Mouse (Mus musculus) adipocyte (in vitro differentiated cells): ENCODE results near the gene Cul4a.
A peak's percentile ranks its signal among the peaks of the same experiment; 100 is the strongest.

Experiments used
- DNase-seq: peaks from one replicate; pipeline ENCODE4 v3.0.0-alpha.2; 2016; ENCODE audit warnings: low spot score

The Cul4a gene

DNA sequence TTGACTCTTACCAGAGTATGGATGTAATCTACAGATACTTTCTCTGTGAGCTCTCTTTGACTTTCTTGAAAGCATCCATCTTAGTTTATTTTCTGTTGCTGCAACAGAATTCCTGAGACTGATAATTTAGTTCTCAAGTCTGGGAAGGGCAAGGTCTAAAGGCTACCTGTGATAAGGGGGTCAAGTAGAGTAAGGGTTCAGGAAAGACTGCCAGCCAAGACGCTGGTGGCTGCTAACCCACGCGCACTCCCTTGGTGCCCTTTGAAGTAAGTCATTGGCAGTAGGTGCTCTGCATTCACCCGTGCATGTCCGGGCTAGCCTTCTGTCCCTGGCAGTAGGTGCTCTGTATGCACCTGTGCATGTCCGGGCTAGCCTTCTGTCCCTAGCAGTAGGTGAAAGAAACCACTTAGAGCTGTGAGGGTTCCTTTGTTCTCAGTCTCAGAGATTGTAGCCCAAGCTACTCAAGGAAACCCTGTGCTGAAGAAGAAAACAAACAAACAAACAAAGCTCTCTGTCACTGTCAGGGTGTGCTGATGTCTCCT is 34.3 kb downstream of the Cul4a start:
- no peak for DNase-seq

- DNase-seq: no peak
Observed at GRCm38 (mm10) chr8:13141681-13142080, 36.3 kb downstream of the Cul4a start.

DNA sequence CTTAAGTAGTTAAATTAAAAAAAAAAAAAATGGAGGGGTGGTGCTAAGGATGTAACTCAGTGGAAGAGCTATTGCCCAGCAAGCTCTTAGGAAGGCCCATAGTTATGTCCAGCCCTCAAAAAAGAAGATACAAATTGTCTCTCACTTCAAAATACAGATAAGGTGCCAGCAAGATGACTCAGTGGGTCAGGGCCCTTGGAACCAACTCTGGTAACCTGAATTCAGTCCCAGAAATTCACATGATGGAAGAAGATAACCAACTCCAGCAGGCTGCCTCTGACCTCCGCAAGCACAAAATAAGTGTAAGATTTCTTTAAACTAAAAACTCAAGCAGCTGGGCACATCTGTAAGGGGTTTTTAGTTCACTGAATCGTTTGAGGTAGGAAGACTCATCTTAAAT is 43.1 kb downstream of the Cul4a start:
- DNase-seq: peak; percentile 72

- DNase-seq: no peak
Observed at GRCm38 (mm10) chr8:13149287-13149686, 43.9 kb downstream of the Cul4a start.

DNA sequence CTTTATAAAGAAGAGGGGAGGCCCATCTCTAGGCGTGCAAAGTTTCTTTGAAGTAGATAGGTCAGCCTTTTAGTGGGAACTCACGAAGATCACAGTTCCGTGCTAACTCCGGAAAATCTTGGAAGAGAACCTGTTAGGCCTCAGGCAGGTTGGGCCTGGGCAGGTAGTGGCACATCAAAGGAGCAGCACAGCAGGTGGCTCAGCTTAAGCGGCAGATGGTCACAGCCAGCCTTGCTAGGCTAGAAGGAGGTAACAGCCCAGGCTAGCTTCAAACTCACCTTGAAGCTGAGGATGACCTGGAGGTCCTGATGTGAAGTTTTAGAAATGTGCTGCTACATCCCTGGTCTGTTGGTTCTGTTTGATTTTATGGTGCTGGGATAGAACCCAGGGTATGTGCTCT is 44.4 kb downstream of the Cul4a start:
- no peak for DNase-seq

- peak; percentile 35 for DNase-seq
Observed at GRCm38 (mm10) chr8:13150929-13151328, 45.5 kb downstream of the Cul4a start.

- peak; percentile 67 for DNase-seq
Observed at GRCm38 (mm10) chr8:13154099-13154498, 48.7 kb downstream of the Cul4a start.

- DNase-seq: no peak
Observed at GRCm38 (mm10) chr8:13155358-13155757, 49.9 kb downstream of the Cul4a start.

- DNase-seq: no peak
Observed at GRCm38 (mm10) chr8:13156327-13157097, 51.1 kb downstream of the Cul4a start.

DNA sequence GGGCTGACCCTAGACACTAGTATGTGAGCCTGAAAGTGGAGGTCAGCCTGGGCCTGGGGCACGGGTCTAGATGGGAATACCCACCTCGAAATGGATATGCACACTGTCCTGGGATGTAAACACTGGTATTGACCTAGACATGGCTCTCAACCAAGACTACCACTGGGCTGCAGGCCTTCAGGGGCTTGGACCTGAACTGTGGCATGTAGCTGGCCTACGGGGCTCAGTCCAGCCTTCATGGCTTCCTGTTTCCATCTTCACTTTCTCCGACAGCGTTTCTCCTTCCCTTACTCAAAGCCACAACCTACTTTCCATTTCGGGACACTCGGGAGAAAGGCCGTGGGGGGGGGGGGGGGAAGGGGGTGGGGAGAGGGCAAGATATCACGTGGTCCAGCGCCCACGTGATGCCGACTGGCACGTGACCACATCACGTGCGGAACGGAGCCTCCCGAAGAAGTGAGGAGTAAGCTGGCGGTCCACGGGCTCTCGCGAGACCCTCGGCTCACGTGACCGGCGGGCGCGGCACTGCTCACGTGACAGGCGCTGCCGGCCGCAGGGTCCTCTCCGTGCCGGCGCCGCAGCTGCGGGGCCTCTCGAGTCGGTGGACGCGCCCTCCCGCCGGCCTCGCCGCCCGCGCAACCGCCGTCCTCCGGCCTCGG is 53.4 kb downstream of the Cul4a start, which contains the start of gene Lamp1:
Gene Lamp1 (plus strand): TSS at position 444 of the 659 bp plus-strand sequence.
- DNase-seq: peak; percentile 99

GRCm38 (mm10) chr8:13159377-13159881 is 54.0 kb downstream of the Cul4a start:
- DNase-seq: no peak

GRCm38 (mm10) chr8:13160691-13161090 is 55.3 kb downstream of the Cul4a start:
- no peak for DNase-seq

DNA sequence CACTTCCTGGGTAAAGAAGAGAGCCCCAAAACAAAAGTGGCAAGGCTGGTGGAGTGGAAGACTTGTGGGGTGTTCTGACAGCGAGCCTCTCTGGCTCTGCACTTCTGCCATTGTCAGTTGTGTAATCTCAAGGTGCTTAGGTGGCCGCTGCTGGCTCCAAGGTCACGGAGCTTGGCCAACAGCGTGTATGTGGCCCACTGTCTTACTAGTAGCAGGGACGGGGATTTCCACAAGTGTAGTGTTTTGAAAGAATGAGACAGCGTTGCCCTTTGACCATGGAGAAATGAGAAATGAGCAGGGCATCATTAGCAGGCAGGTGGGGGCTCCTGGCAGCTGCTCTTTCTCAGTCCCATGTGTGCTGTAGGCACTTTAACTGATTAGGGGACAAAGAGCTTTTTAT is 56.7 kb downstream of the Cul4a start:
- no peak for DNase-seq

GRCm38 (mm10) chr8:13163563-13163962 is 58.1 kb downstream of the Cul4a start:
- DNase-seq: no peak

- no peak for DNase-seq
Observed at GRCm38 (mm10) chr8:13164361-13164760, 58.9 kb downstream of the Cul4a start.

DNA sequence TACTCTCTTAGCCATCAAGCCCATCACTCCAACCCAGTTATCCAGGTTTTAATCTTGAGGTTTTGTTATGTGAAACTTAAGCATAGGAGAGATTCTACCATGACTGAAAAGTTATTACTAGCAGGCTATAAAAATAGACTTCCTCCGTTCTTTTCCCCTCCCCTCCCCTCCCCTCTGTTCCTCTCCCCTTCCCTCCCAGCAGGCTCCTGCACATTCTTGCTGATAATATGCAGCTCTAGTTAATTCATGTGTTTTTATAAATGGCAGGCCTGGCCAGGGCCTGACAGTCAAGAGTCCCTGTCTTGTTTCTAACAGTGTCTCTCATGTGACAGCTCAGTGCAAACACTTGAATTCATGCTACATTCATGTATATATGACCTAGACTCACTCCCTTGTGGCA is 65.1 kb downstream of the Cul4a start:
- DNase-seq: no peak

GRCm38 (mm10) chr8:13174305-13174704 is 68.9 kb downstream of the Cul4a start:
- DNase-seq: no peak

DNA sequence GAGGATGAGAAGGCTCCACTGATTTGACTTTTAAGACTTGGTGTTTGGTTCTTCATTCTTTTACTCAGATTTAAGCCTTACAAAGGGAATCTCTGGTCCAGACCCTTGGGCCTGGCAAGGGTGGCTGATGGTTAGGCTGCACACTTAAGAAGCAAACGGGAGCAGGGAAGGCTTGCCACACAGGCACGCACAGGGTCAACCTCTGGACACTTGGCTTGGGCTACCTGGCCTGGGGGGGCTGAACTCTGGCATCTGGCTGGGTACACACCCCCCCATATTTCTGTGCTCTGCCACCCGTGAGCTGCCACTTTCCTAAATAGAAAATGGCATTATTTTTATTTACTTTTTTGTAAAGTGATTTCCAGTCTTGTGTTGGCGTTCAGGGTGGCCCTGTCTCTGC is 69.4 kb downstream of the Cul4a start:
- no peak for DNase-seq

- DNase-seq: no peak
Observed at GRCm38 (mm10) chr8:13175650-13176049, 70.2 kb downstream of the Cul4a start.

DNA sequence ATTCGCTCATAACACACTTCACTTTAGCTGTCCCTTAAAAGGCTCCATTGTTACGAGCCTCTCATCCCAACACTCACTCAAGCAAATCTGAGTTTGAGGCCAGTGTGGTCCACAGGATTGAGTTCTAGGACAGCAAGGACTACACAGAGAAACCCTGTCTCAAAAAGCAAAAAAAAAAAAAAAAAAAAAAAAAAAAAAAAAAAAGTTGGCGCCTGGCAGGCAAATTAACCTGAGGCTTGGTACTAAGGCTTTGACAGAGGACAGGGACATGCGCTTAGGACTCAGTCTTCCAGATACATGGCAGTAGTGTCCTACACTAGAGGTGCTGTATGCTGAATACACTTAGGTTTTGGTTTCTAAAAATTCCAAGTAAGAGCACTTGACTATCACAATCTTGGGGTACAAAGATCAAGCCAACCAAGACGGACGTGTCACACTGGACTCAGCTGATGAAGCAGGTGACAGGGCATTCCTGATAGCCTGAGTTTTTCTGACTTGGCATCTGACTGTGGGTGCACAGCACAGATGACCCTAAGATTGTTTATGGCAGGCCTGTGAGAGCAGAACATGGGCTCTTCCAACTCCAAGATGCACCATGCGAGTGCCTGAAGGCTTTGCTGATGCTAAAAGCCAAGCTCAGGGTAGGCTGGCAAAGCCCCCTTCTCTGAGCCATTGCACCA is 71.9 kb downstream of the Cul4a start:
- peak; percentile 52 for DNase-seq

DNA sequence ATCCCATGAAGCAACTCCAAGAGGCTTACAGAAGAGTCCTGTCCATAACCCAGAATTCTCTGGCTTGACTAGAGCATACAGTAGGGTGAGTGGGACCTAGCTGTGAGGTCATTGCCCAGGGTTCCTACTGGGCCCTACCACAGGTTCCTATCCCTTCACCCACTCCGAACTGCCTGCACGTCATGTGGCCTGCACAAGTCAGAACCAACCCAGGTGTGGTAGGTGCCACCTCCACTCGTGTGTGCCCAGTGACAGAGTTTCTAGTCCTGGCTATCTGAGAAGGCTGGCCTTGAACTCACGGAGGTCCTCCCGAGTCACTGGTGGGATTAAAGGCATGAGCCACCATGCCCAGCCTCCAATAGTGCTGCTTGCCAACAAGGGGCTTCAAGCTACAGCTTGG is 72.7 kb downstream of the Cul4a start:
- DNase-seq: no peak

- no peak for DNase-seq
Observed at GRCm38 (mm10) chr8:13179482-13179881, 74.1 kb downstream of the Cul4a start.

- peak; percentile 95 for DNase-seq
Observed at GRCm38 (mm10) chr8:13179948-13180347, 74.5 kb downstream of the Cul4a start.
